Mouse (Mus musculus) heart, postnatal 0 days (tissue): ENCODE measurements around the gene Chsy1. TPM values are rescaled to one million over a fixed set of nuclear protein-coding genes. Genes with fewer than 3 reads are reported as not detected.

Source experiments
- ATAC-seq: fragments of 200-750 bp; cut with Nextera tagmentation; 2 replicates; pipeline ENCODE4 v1.8.0; 2017; ENCODE audit warnings: low read depth, moderate number of reproducible peaks, moderate library complexity; ENCODE audit not compliant: insufficient read depth
- DNase-seq: peaks from one replicate; pipeline ENCODE4 v3.0.0-alpha.2; 2016; ENCODE audit warnings: low spot score
- H3K27ac ChIP-seq: fragments of 300-500 bp; sonication (generic); 2 replicates; pipeline ENCODE4 v1.5.1; 2014; ENCODE audit warnings: low read depth, mild to moderate bottlenecking
- H3K27me3 ChIP-seq: fragments of 300-500 bp; sonication (generic); 2 replicates; pipeline ENCODE4 v1.6.1; 2014; ENCODE audit warnings: low read length, mixed read lengths; ENCODE audit not compliant: control insufficient read depth, insufficient read depth
- H3K36me3 ChIP-seq: fragments of 300-500 bp; sonication (generic); replicated peaks from 2 replicates; pipeline ENCODE4 v1.6.1; 2014; ENCODE audit warnings: low read length, mixed read lengths; ENCODE audit not compliant: control insufficient read depth, insufficient read depth
- H3K4me1 ChIP-seq: fragments of 300-500 bp; sonication (generic); 2 replicates; pipeline ENCODE4 v1.6.1; 2014; ENCODE audit warnings: antibody characterized with exemption; ENCODE audit not compliant: control insufficient read depth, insufficient read depth
- H3K4me2 ChIP-seq: fragments of 300-500 bp; sonication (generic); 2 replicates; pipeline ENCODE4 v1.6.1; 2014; ENCODE audit warnings: low read depth, mild to moderate bottlenecking, low read length, moderate library complexity
- H3K4me3 ChIP-seq: fragments of 300-500 bp; sonication (generic); 2 replicates; pipeline ENCODE4 v1.5.1; 2014; ENCODE audit warnings: low read depth, low read length
- H3K9ac ChIP-seq: fragments of 300-500 bp; sonication (generic); replicated peaks from 2 replicates; pipeline ENCODE4 v1.6.1; 2014; ENCODE audit warnings: low read depth, low read length, mixed read lengths
- H3K9me3 ChIP-seq: fragments of 300-500 bp; sonication (generic); replicated peaks from 2 replicates; pipeline ENCODE4 v1.6.1; 2016; ENCODE audit warnings: low read length; ENCODE audit not compliant: control insufficient read depth
- CTCF ChIP-seq: IDR thresholded peaks from 2 replicates; pipeline ENCODE4 v1.5.1; 2016; ENCODE audit warnings: antibody characterized with exemption, control low read depth, low read depth
- EP300 ChIP-seq: IDR thresholded peaks from 2 replicates; pipeline ENCODE4 v1.6.1; 2016; ENCODE audit warnings: antibody characterized with exemption, low read depth
- WGBS: fragments of 180-500 bp; shearing (Covaris S2); extraction: QIAGEN DNeasy Blood & Tissue Kit; methylation state at CpG from one replicate; pipeline ENCODE4 v1.1.7; 2014; 5-methylcytosine and 5-hydroxymethylcytosine counted together
- polyA plus RNA-seq: library from polyadenylated mRNA; unstranded; fragments of >200 nt; fragmentation: Nextera tagmentation; extraction: Ambion mirVana; gene quantifications from 2 replicates; pipeline ENCODE4 v1.2.1, GENCODE M21; 2015
- total RNA-seq: library from RNA; depleted of rRNA; stranded (reverse); fragments of >200 nt; gene quantifications from 2 replicates; pipeline ENCODE4 v1.2.3, GENCODE M21; 2014; ENCODE audit warnings: low replicate concordance

Gene Chsy1
- total and polyA plus RNA-seq, 2 experiments from 2014 or later: 9.6 to 43.4 TPM

DNA sequence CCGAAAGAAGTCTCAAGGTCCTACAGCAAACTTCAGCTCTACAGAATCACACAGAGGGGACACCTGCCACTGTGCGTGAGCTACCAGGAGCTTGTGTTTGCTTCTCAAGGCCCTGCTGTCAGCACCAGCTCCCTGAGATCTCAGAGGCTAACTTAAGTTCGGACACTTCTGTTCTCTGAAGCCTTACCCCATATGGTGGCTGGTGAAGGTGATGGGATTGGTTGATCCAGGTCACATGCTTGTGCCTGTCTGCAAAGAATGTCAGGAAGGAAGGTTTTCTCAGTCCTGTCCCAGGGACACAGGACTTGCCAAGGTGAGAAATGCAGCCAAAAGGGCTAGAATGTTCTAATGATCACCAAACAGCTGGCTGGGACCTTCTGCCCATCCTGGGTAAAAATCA, 91.1 kb downstream of the Chsy1 start:
- Histone ChIP-seq H3K4me3 (no peak overlapping the region), H3K36me3 (no peaks in the 10 kb centered on the region), H3K27me3 (no peaks in the 10 kb centered on the region), H3K4me2 (no peak overlapping the region), H3K4me1 (peaks cover 37% of the 10 kb centered on the region), H3K27ac (no peak overlapping the region), H3K9me3 (peaks cover 4% of the 10 kb centered on the region), H3K9ac (no peak overlapping the region)
- no peak for DNase-seq
- TF ChIP-seq EP300 (no peak), CTCF (no peak)
- 72% methylated on average over 3 of the region's 3 CpGs for WGBS
- no peak for ATAC-seq

DNA sequence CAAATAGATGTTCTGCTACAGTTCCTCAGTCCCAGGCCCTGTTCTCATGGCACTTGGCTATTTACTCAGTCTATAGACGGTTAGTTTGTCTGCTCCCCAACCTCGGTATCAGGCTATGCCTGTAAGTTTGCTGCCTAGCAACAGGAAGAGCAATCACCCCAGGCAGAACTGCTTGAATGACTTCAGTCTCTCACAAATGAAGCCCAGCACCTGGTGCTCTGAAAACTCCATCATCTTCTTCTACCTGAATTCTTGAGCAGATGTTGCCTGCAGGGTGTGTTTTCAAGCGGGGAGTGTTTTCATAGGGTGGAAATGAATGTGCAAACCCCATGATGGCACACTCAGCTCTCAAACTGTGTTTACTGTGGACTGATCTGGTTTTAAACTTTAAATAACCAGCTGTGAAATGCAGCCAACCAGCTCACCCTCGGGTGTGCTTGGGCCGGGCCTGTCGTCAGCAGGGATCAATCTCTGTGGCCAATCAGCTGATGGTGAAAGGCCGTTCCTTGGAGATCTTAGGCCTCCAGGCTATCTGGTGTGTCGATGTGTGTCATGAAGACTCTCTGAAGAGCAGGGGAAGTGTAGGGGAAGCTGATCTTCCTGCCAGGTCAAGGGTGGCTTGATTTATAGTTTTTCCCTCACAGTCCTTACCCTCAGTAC, 91.6 kb downstream of the Chsy1 start:
- Histone ChIP-seq H3K4me1 (peaks cover 31% of the 10 kb centered on the region), H3K27ac (0 out of 2 replicates have a peak overlapping the region, but pooled peaks have one; percentile 8), H3K9me3 (peaks cover 4% of the 10 kb centered on the region), H3K4me3 (no peak overlapping the region), H3K27me3 (no peaks in the 10 kb centered on the region), H3K36me3 (no peaks in the 10 kb centered on the region), H3K4me2 (no peak overlapping the region), H3K9ac (no peak overlapping the region)
- no peak for DNase-seq
- TF ChIP-seq CTCF (no peak), EP300 (no peak)
- WGBS: 14% methylated on average over 8 of the region's 8 CpGs
- ATAC-seq: no peak

DNA sequence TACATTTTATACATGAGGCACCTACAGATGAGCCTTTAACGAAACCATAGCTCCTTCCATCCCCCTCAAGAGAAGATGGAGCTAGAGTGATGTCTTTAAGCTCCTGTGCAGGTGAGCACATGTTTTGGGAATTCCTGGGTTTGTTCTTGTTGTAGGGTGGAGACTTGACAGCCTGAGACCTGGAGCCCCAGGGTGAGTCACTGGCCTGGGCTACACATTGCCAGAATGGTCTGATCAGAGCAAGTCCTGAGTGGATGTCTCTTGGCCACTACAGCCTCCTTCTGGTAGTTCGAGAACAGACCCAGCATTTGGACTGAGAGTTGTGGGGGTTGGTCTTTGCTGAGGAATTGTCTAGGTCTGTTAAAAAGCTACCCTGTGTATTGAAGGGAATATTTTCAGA, 92.3 kb downstream of the Chsy1 start:
- Histone ChIP-seq H3K4me2 (no peak overlapping the region), H3K4me3 (no peak overlapping the region), H3K36me3 (no peaks in the 10 kb centered on the region), H3K9ac (no peak overlapping the region), H3K27ac (no peak overlapping the region), H3K27me3 (no peaks in the 10 kb centered on the region), H3K9me3 (peaks cover 4% of the 10 kb centered on the region), H3K4me1 (peaks cover 27% of the 10 kb centered on the region)
- ATAC-seq (no peak), DNase-seq (no peak)
- 90% methylated on average over 2 of the region's 2 CpGs for WGBS
- TF ChIP-seq CTCF (no peak), EP300 (no peak)

GRCm38 (mm10) chr7:66209920-66210319, 100.6 kb downstream of the Chsy1 start:
- ATAC-seq: no peak
- Histone ChIP-seq H3K9me3 (peaks cover 15% of the 10 kb centered on the region), H3K4me2 (no peak overlapping the region), H3K4me1 (no peaks in the 10 kb centered on the region), H3K4me3 (no peak overlapping the region), H3K36me3 (no peaks in the 10 kb centered on the region), H3K27me3 (no peaks in the 10 kb centered on the region), H3K9ac (no peak overlapping the region), H3K27ac (no peak overlapping the region)
- TF ChIP-seq CTCF (no peak), EP300 (no peak)
- 70% methylated on average over 2 of the region's 2 CpGs for WGBS
- DNase-seq: no peak

DNA sequence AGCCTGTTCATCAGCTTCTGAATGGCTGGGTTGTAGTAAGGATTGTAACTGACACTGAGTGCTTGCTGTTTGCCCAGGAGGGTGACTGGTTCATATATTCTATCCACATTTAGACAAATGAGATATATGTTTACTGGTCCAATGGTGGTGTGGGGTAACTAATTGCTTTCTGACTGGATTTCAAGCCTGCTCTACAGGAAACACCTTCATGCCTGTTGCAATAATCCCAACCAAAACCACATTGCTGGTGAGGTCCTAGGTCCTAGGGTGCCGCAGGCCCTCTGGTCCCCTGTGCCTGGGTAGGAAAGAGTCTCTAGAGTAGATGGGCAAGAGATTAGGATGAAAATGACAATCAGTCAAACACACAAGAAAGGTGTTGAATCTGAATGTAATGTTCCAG, 103.6 kb downstream of the Chsy1 start:
- H3K4me3 ChIP-seq: no peak overlapping the region
- WGBS: 92% methylated on average over 1 of the region's 1 CpGs

DNA sequence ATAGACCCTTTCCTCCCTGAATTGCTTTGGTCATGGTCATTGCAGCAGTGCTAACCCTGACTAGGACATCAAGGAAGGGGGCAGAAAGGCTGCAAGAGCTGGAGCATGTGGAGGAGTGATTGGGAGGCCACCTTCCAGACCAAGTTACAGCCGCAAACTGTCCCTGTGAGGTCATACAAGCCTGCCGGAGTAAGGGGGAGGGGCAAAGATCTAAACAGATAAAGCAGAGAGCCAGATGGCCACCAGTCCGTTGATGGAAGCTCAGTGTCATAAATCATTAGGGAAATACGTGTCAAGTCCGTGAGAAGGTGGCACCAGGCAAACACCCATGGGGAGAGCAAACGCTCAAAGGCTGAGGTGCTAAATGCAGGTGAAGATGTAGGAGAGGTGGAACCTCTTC, 105.2 kb downstream of the Chsy1 start:
- DNase-seq: no peak
- peaks cover 16% of the 10 kb centered on the region; the same call in 1 of the 2 replicates for H3K4me1 ChIP-seq
- H3K4me2 ChIP-seq: no peak overlapping the region
- H3K27ac ChIP-seq: no peak overlapping the region
- ATAC-seq: no peak
- H3K27me3 ChIP-seq: no peaks in the 10 kb centered on the region
- 80% methylated on average over 6 of the region's 6 CpGs for WGBS
- H3K4me3 ChIP-seq: no peak overlapping the region
- H3K9ac ChIP-seq: no peak overlapping the region
- TF ChIP-seq EP300 (no peak), CTCF (no peak)
- H3K36me3 ChIP-seq: no peaks in the 10 kb centered on the region
- H3K9me3 ChIP-seq: no peaks in the 10 kb centered on the region

More for the DNA sequence above, 103.6 kb downstream of the Chsy1 start:
- no peak overlapping the region for H3K9ac ChIP-seq
- no peaks in the 10 kb centered on the region for H3K36me3 ChIP-seq
- TF ChIP-seq CTCF (no peak), EP300 (no peak)
- 0 out of 2 replicates have a peak, but pooled peaks cover 11% of the 10 kb centered on the region for H3K4me1 ChIP-seq
- no peak for DNase-seq
- ATAC-seq: no peak
- peaks cover 1% of the 10 kb centered on the region; the same call in 1 of the 2 replicates for H3K9me3 ChIP-seq
- H3K27me3 ChIP-seq: no peaks in the 10 kb centered on the region
- H3K4me2 ChIP-seq: no peak overlapping the region
- H3K27ac ChIP-seq: no peak overlapping the region
